22 mouse cellular contexts compared by ENCODE assay signal in genomic region chr11:24109388-24109787, GRCm38 (mm10). TPM values are rescaled to one million over a fixed set of nuclear protein-coding genes. Genes with fewer than 3 reads are reported as not detected.
DNase-seq lines count a peak whose midpoint lies in the region; ATAC-seq and TF ChIP-seq lines count a peak whose summit lies in the region.
"Had no signal": no experiment of that assay in that cellular context is flagged by ENCODE, and none has a peak within 500 bp of the region (broad histone marks: within the 10 kb centered on the region; RNA-seq: fewer than 3 reads in every experiment).

No protein-coding gene starts in this region.

- no peaks in the 10 kb centered on the region for H3K36me3 ChIP-seq in forebrain, embryonic 13.5 days (ENCODE audit: poor library complexity, severe bottlenecking)
- H3K36me3 ChIP-seq in forebrain, embryonic 10.5 days (replicated peaks) = peaks cover 11% of the 10 kb centered on the region; the same call in 1 of the 2 replicates
- H3K36me3 ChIP-seq in heart, embryonic 16.5 days (ENCODE audit: control insufficient read depth, insufficient read depth) = no peaks in the 10 kb centered on the region
- H3K36me3 ChIP-seq in liver, embryonic 14.5 days (replicated peaks; ENCODE audit: control insufficient read depth, insufficient read depth, low read depth) = peaks cover 8% of the 10 kb centered on the region
- H3K36me3 ChIP-seq: embryonic facial prominence, embryonic 15.5 days; limb, embryonic 15.5 days had no signal

- peaks cover 78% of the 10 kb centered on the region for H3K4me1 ChIP-seq in forebrain, embryonic 13.5 days
- peaks cover 21% of the 10 kb centered on the region for H3K4me1 ChIP-seq in forebrain, embryonic 10.5 days
- H3K4me1 ChIP-seq in heart, embryonic 16.5 days (ENCODE audit: control insufficient read depth, insufficient read depth, low read length) = peaks cover 41% of the 10 kb centered on the region
- peaks cover 4 to 30% of the 10 kb centered on the region in 2 experiments; a peak in 3 of 4 replicates for H3K4me1 ChIP-seq in liver, embryonic 14.5 days (replicated peaks; ENCODE audit: control insufficient read depth in 2 of 2, insufficient read depth in 2 of 2, low read length in 1 of 2)

- WGBS in forebrain, embryonic 13.5 days = 93% methylated on average over 3 of the region's 3 CpGs
- WGBS in forebrain, embryonic 10.5 days = 94% methylated on average over 3 of the region's 3 CpGs
- 88% methylated on average over 3 of the region's 3 CpGs for WGBS in heart, embryonic 16.5 days
- 43% methylated on average over 3 of the region's 3 CpGs for WGBS in liver, embryonic 14.5 days (ENCODE audit: insufficient replicate concordance)

- peak overlapping the region; percentile 44; the same call in 1 of the 2 replicates for H3K27ac ChIP-seq in forebrain, embryonic 13.5 days
- H3K27ac ChIP-seq in forebrain, embryonic 10.5 days = no peak overlapping the region
- H3K27ac ChIP-seq in heart, embryonic 16.5 days (ENCODE audit: low read length) = peak overlapping the region; percentile 84
- no peak overlapping the region for H3K27ac ChIP-seq in liver, embryonic 14.5 days
- H3K27ac ChIP-seq: embryonic facial prominence, embryonic 15.5 days; gastrocnemius, adult 2 months; limb, embryonic 15.5 days had no signal

- ATAC-seq in forebrain, embryonic 13.5 days = no peak
- ATAC-seq in heart, embryonic 16.5 days (replicated peaks; ENCODE audit: extremely low read depth, insufficient read depth, low FRiP score) = no peak
- peak; percentile 29; the same call in 1 of the 2 replicates for ATAC-seq in liver, embryonic 14.5 days (ENCODE audit: insufficient read depth)
- ATAC-seq in megakaryocyte-erythroid progenitor cell, adult 5-6 weeks (replicated peaks; ENCODE audit: low FRiP score, low TSS enrichment, poor library complexity, severe bottlenecking) = peak; percentile 49
- ATAC-seq: inflammation-experienced regulatory T-cells, adult 6 months had no signal

- H3K27me3 ChIP-seq in forebrain, embryonic 13.5 days = no peaks in the 10 kb centered on the region
- H3K27me3 ChIP-seq in forebrain, embryonic 10.5 days (ENCODE audit: poor library complexity, severe bottlenecking) = no peaks in the 10 kb centered on the region
- H3K27me3 ChIP-seq in heart, embryonic 16.5 days (ENCODE audit: control insufficient read depth, insufficient read depth, low read length) = no peaks in the 10 kb centered on the region
- no peaks in the 10 kb centered on the region for H3K27me3 ChIP-seq in liver, embryonic 14.5 days (ENCODE audit: control insufficient read depth, insufficient read depth, low read length)
- H3K27me3 ChIP-seq: CH12.LX; embryonic facial prominence, embryonic 15.5 days; limb, embryonic 15.5 days had no signal

- no peaks in the 10 kb centered on the region for H3K9me3 ChIP-seq in forebrain, embryonic 13.5 days (replicated peaks)
- no peaks in the 10 kb centered on the region for H3K9me3 ChIP-seq in forebrain, embryonic 10.5 days
- no peaks in the 10 kb centered on the region for H3K9me3 ChIP-seq in heart, embryonic 16.5 days (replicated peaks; ENCODE audit: control insufficient read depth, low read length)
- H3K9me3 ChIP-seq in liver, embryonic 14.5 days (ENCODE audit: control insufficient read depth, low read length) = no peaks in the 10 kb centered on the region
- H3K9me3 ChIP-seq: embryonic facial prominence, embryonic 15.5 days; limb, embryonic 15.5 days had no signal

- no peak overlapping the region for H3K9ac ChIP-seq in forebrain, embryonic 13.5 days
- no peak overlapping the region for H3K9ac ChIP-seq in heart, embryonic 16.5 days (ENCODE audit: low read length)
- no peak overlapping the region for H3K9ac ChIP-seq in liver, embryonic 14.5 days (replicated peaks)
- H3K9ac ChIP-seq: embryonic facial prominence, embryonic 15.5 days; limb, embryonic 15.5 days had no signal

- H3K4me2 ChIP-seq in forebrain, embryonic 13.5 days = no peak overlapping the region
- H3K4me2 ChIP-seq in heart, embryonic 16.5 days (ENCODE audit: low read depth, low read length) = no peak overlapping the region
- H3K4me2 ChIP-seq in liver, embryonic 14.5 days (ENCODE audit: low read depth) = no peak overlapping the region
- H3K4me2 ChIP-seq: embryonic facial prominence, embryonic 15.5 days; limb, embryonic 15.5 days; midbrain, embryonic 11.5 days had no signal

- TF ChIP-seq EP300 in liver, embryonic 14.5 days (IDR thresholded peaks at IDR 0.05; ENCODE audit: low read depth) = no peak

- no peak for DNase-seq in forebrain, embryonic 10.5 days (ENCODE audit: extremely low spot score, low spot score)
- no peak for DNase-seq in heart, adult 8-10 months (ENCODE audit: low spot score)
- DNase-seq in liver, embryonic 14.5 days (ENCODE audit: low read depth in 3 of 3, low spot score in 3 of 3) = no peak
- no peak for DNase-seq in liver
- DNase-seq in cerebellum, adult 18-20 months = no peak
- DNase-seq: cerebellum, adult 9-11 months; gastrocnemius, adult 2 months; kidney, adult 8-10 months; kidney, postnatal 25 days; lung, postnatal 4 days; thymus, postnatal 36 days had no signal

- no peak for TF ChIP-seq CTCF in liver, embryonic 14.5 days (IDR thresholded peaks at IDR 0.05; ENCODE audit: low read depth)

- no peak overlapping the region for H3K4me3 ChIP-seq in forebrain, embryonic 13.5 days
- H3K4me3 ChIP-seq in forebrain, embryonic 10.5 days = no peak overlapping the region
- no peak overlapping the region for H3K4me3 ChIP-seq in heart, embryonic 16.5 days (ENCODE audit: low read length)
- H3K4me3 ChIP-seq in liver, embryonic 14.5 days (ENCODE audit: insufficient read depth in 1 of 2, low read depth in 2 of 2, low read length in 2 of 2) = no peak overlapping the region
- H3K4me3 ChIP-seq: embryonic facial prominence, embryonic 15.5 days; gastrocnemius, adult 2 months; limb, embryonic 15.5 days had no signal

RNA-seq across cellular contexts. Expression of gene Bcl11a, which starts 31.5 kb away (rescaled TPM):
- 159 and 161 TPM in 2 replicates for polyA plus RNA-seq in forebrain, embryonic 13.5 days (2015; fragmentation: Nextera tagmentation; extraction: Ambion mirVana)
- 37.6 and 44.1 TPM in 2 replicates for polyA plus RNA-seq in forebrain, embryonic 10.5 days (2016; fragmentation: Nextera tagmentation; extraction: Ambion mirVana)
- polyA plus RNA-seq in heart, embryonic 16.5 days (2015; fragmentation: Nextera tagmentation; extraction: Ambion mirVana) = 15.0 TPM in 2 replicates
- total RNA-seq in heart, adult 8-10 months (2022) = 1 to 10 TPM; 2.6 to 4.0 (median 2.9) TPM
- 10.9 and 13.0 TPM in 2 replicates for polyA plus RNA-seq in liver, embryonic 14.5 days (2012; rRNA removed)
- polyA plus RNA-seq in liver, embryonic 14.5 days (2014; fragmentation: Nextera tagmentation; extraction: Ambion mirVana) = 29.4 and 33.0 TPM in 2 replicates
- 194 and 225 TPM in 2 replicates for total RNA-seq in megakaryocyte-erythroid progenitor cell, adult 5-6 weeks (2014; fragmentation: Nextera tagmentation)
- total RNA-seq in megakaryocyte-erythroid progenitor cell, adult 5-6 weeks (2017) = 69.3 and 74.2 TPM in 2 replicates
- total RNA-seq: gastrocnemius, adult 2 months had no signal

RNA-seq across cellular contexts. Expression of gene A830031A19Rik, which starts 34.5 kb away (rescaled TPM):
- not detected in 2 replicates for polyA plus RNA-seq in forebrain, embryonic 13.5 days (2015; fragmentation: Nextera tagmentation; extraction: Ambion mirVana)
- not detected in 2 replicates for polyA plus RNA-seq in forebrain, embryonic 10.5 days (2016; fragmentation: Nextera tagmentation; extraction: Ambion mirVana)
- polyA plus RNA-seq in heart, embryonic 16.5 days (2015; fragmentation: Nextera tagmentation; extraction: Ambion mirVana) = not detected in 2 replicates
- total RNA-seq in heart, adult 8-10 months (2022) = not detected
- polyA plus RNA-seq in liver, embryonic 14.5 days (2012; rRNA removed) = not detected in 2 replicates
- not detected in 2 replicates for polyA plus RNA-seq in liver, embryonic 14.5 days (2014; fragmentation: Nextera tagmentation; extraction: Ambion mirVana)
- total RNA-seq in megakaryocyte-erythroid progenitor cell, adult 5-6 weeks (2014; fragmentation: Nextera tagmentation) = not detected in 2 replicates
- total RNA-seq in megakaryocyte-erythroid progenitor cell, adult 5-6 weeks (2017) = not detected in 2 replicates
- total RNA-seq: adrenal gland, adult 18-20 months; CH12.LX; gastrocnemius, adult 2 months; granulocyte monocyte progenitor cell, adult 5-6 weeks had no signal
- polyA plus RNA-seq: embryonic facial prominence, embryonic 15.5 days; inflammation-experienced regulatory T-cells, adult 6 months; midbrain, embryonic 11.5 days; neural tube, embryonic 14.5 days had no signal

Comparison
In these comparisons a context has a peak if more than half of its experiments do, and no peak if none do; other contexts are left out.
1. H3K27ac ChIP-seq: peak in forebrain, embryonic 13.5 days (single experiment) and heart, embryonic 16.5 days (single experiment); none in forebrain, embryonic 10.5 days (single experiment) and liver, embryonic 14.5 days (single experiment).
2. ATAC-seq: peak in liver, embryonic 14.5 days (single experiment) and megakaryocyte-erythroid progenitor cell, adult 5-6 weeks (single experiment); none in forebrain, embryonic 13.5 days (single experiment) and heart, embryonic 16.5 days (single experiment).